Mouse (Mus musculus) large intestine, adult 2 months (tissue): ENCODE data around the gene 1810030O07Rik. TPM values are rescaled to one million over a fixed set of nuclear protein-coding genes. Genes with fewer than 3 reads are reported as not detected.
A peak's percentile ranks its signal among the peaks of the same experiment; 100 is the strongest.
"Not testable (repeated sequence)": the region's sequence is repeated elsewhere in the genome, so short reads cannot be mapped to it uniquely, and the experiment has no call there.

Experiments used
- DNase-seq: peaks from one replicate; pipeline ENCODE4 v3.0.0-alpha.2; 2012; ENCODE audit warnings: low read depth, low spot score
- WGBS: fragments of 180-500 bp; shearing (Covaris S2); methylation state at CpG from one replicate; pipeline ENCODE4 v1.1.7; 2018; 5-methylcytosine and 5-hydroxymethylcytosine counted together
- polyA plus RNA-seq: library from polyadenylated mRNA; depleted of rRNA; stranded (reverse); fragments of >200 nt; gene quantifications from 2 replicates; pipeline ENCODE4 v1.2.3, GENCODE M21; 2012; rRNA removed

1810030O07Rik gene
- 13.8 and 14.1 TPM in 2 replicates for polyA plus RNA-seq

- DNase-seq = peak; percentile 64
- WGBS = 10% methylated on average over 42 of the region's 42 CpGs
Observed at GRCm38 (mm10) chrX:12673054-12673775, at the start of gene 1810030O07Rik. Gene 1810030O07Rik (minus strand): TSS chrX:12673668.

GRCm38 (mm10) chrX:12716036-12716435, 42.6 kb upstream of the 1810030O07Rik start:
- DNase-seq = no peak
- WGBS = 87% methylated on average over 4 of the region's 4 CpGs

- 86% methylated on average over 7 of the region's 7 CpGs for WGBS
Observed at GRCm38 (mm10) chrX:12713796-12714195, 40.3 kb upstream of the 1810030O07Rik start.

GRCm38 (mm10) chrX:12686910-12687309, 13.4 kb upstream of the 1810030O07Rik start:
- 68% methylated on average over 8 of the region's 8 CpGs for WGBS
- DNase-seq = no peak

More at GRCm38 (mm10) chrX:12713796-12714195, 40.3 kb upstream of the 1810030O07Rik start:
- no peak for DNase-seq

GRCm38 (mm10) chrX:12686071-12686470, 12.6 kb upstream of the 1810030O07Rik start:
- no peak for DNase-seq

- WGBS = 32% methylated on average over 6 of the region's 6 CpGs
Observed at GRCm38 (mm10) chrX:12677396-12677795, 3.9 kb upstream of the 1810030O07Rik start.

GRCm38 (mm10) chrX:12653879-12654278, 19.6 kb downstream of the 1810030O07Rik start:
- DNase-seq = no peak
- WGBS = 66% methylated on average over 2 of the region's 2 CpGs

More at GRCm38 (mm10) chrX:12677396-12677795, 3.9 kb upstream of the 1810030O07Rik start:
- no peak for DNase-seq

GRCm38 (mm10) chrX:12651906-12652305, 21.6 kb downstream of the 1810030O07Rik start:
- no peak for DNase-seq
- WGBS = 90% methylated on average over 16 of the region's 16 CpGs

- 56% methylated on average over 12 of the region's 12 CpGs for WGBS
- DNase-seq = no peak
Observed at GRCm38 (mm10) chrX:12645531-12646304, 27.8 kb downstream of the 1810030O07Rik start.

- 33% methylated on average over 2 of the region's 2 CpGs for WGBS
- DNase-seq = no peak
Observed at GRCm38 (mm10) chrX:12644976-12645375, 28.5 kb downstream of the 1810030O07Rik start.

GRCm38 (mm10) chrX:12625131-12625530, 48.3 kb downstream of the 1810030O07Rik start:
- DNase-seq = no peak
- WGBS = 94% methylated on average over 2 of the region's 4 CpGs

GRCm38 (mm10) chrX:12612360-12612759, 61.1 kb downstream of the 1810030O07Rik start:
- 43% methylated on average over 1 of the region's 1 CpGs for WGBS
- DNase-seq = not testable (repeated sequence)

GRCm38 (mm10) chrX:12611211-12611610, 62.3 kb downstream of the 1810030O07Rik start:
- WGBS = 25% methylated on average over 2 of the region's 2 CpGs
- DNase-seq = no peak

GRCm38 (mm10) chrX:12610541-12610940, 62.9 kb downstream of the 1810030O07Rik start:
- not testable (repeated sequence) for DNase-seq

Other genes starting within 250 kb of the 1810030O07Rik start
- gene Atp6ap2, start 85.9 kb downstream of the 1810030O07Rik start, polyA plus RNA-seq = 32.3 and 34.6 TPM in 2 replicates
- 8.2 and 15.2 TPM in 2 replicates for gene Med14, start 88.4 kb upstream of the 1810030O07Rik start, polyA plus RNA-seq